Mouse (Mus musculus) MEL (cell line): ENCODE results near the gene Stxbp1.

Source experiments
- CTCF ChIP-seq, 3 experiments: IDR thresholded peaks in 2 of 3; conservative IDR thresholded peaks in 1 of 3; 2 replicates each; pipeline ENCODE4 v1.5.1; 2011 to 2012; ENCODE audit warnings: low read length in 3 of 3, low read depth in 2 of 3, mild to moderate bottlenecking in 2 of 3, improper control_type of control experiment in 1 of 3, inconsistent platforms in 1 of 3, mixed read lengths in 1 of 3, moderate library complexity in 1 of 3; ENCODE audit not compliant: control insufficient read depth in 1 of 3, insufficient read depth in 1 of 3, poor library complexity in 1 of 3, severe bottlenecking in 1 of 3
- EP300 ChIP-seq, 2 experiments: IDR thresholded peaks; 2 replicates each; pipeline ENCODE4 v1.6.1; 2011; ENCODE audit warnings: improper control_type of control experiment in 2 of 2, low read length in 2 of 2, low read depth in 1 of 2, mild to moderate bottlenecking in 1 of 2
- MAFK ChIP-seq: IDR thresholded peaks from 2 replicates; pipeline ENCODE4 v1.6.1; 2011; ENCODE audit warnings: low read depth, mild to moderate bottlenecking, low read length, improper control_type of control experiment, borderline replicate concordance
- MAX ChIP-seq: IDR thresholded peaks from 2 replicates; pipeline ENCODE4 v1.6.1; 2011; ENCODE audit warnings: low read length, improper control_type of control experiment
- MEF2A ChIP-seq: IDR thresholded peaks from 2 replicates; pipeline ENCODE4 v1.6.1; 2014; ENCODE audit warnings: low read depth, mild to moderate bottlenecking, inconsistent platforms, low read length, improper control_type of control experiment; ENCODE audit not compliant: poor library complexity, insufficient replicate concordance, severe bottlenecking; ENCODE audit errors: extremely low read depth
- MXI1 ChIP-seq: IDR thresholded peaks from 2 replicates; pipeline ENCODE4 v1.6.1; 2011; ENCODE audit warnings: mild to moderate bottlenecking, low read depth, low read length, improper control_type of control experiment
- POLR2A ChIP-seq, 2 experiments: IDR thresholded peaks; 2 replicates each; pipeline ENCODE4 v1.6.1; 2011 to 2012; ENCODE audit warnings: low read length in 2 of 2, mild to moderate bottlenecking in 2 of 2, control low read depth in 1 of 2, improper control_type of control experiment in 1 of 2, low read depth in 1 of 2, moderate library complexity in 1 of 2; ENCODE audit not compliant: control insufficient read depth in 1 of 2, insufficient read depth in 1 of 2, poor library complexity in 1 of 2
- UBTF ChIP-seq: IDR thresholded peaks from 2 replicates; pipeline ENCODE4 v1.6.1; 2012; ENCODE audit warnings: low read depth, mild to moderate bottlenecking, inconsistent platforms, low read length, improper control_type of control experiment, moderate library complexity, borderline replicate concordance; ENCODE audit not compliant: insufficient read depth
- USF2 ChIP-seq, 2 experiments: IDR thresholded peaks; 2 replicates each; pipeline ENCODE4 v1.6.1; 2011 to 2012; ENCODE audit warnings: improper control_type of control experiment in 2 of 2, low read length in 2 of 2, borderline replicate concordance in 1 of 2, inconsistent platforms in 1 of 2, low read depth in 1 of 2, mild to moderate bottlenecking in 1 of 2; ENCODE audit not compliant: insufficient read depth in 1 of 2
- ZMIZ1 ChIP-seq: IDR thresholded peaks from 2 replicates; pipeline ENCODE4 v1.6.1; 2012; ENCODE audit warnings: low read depth, mild to moderate bottlenecking, inconsistent platforms, low read length, improper control_type of control experiment, moderate library complexity

GRCm38 (mm10) chr2:32778081-32778480 is 69.0 kb downstream of the Stxbp1 start:
- TF ChIP-seq CTCF (IDR thresholded peaks at IDR 0.05 in 2 of 3, conservative IDR thresholded peaks at IDR 0.05 in 1 of 3; ENCODE audit: control insufficient read depth in 1 of 3, insufficient read depth in 1 of 3, low read depth in 2 of 3, low read length in 3 of 3, poor library complexity in 1 of 3, severe bottlenecking in 1 of 3) (no peak), POLR2A (IDR thresholded peaks at IDR 0.05; ENCODE audit: control insufficient read depth in 1 of 2, insufficient read depth in 1 of 2, low read depth in 1 of 2, low read length in 2 of 2, poor library complexity in 1 of 2) (no peak), EP300 (IDR thresholded peaks at IDR 0.05; ENCODE audit: low read depth in 1 of 2, low read length in 2 of 2) (no peak), ZMIZ1 (no peak), USF2 (IDR thresholded peaks at IDR 0.05; ENCODE audit: borderline replicate concordance in 1 of 2, insufficient read depth in 1 of 2, low read depth in 1 of 2, low read length in 2 of 2) (no peak), MAFK (no peak), MAX (no peak), UBTF (no peak), MEF2A (no peak), MXI1 (no peak)
